Mouse (Mus musculus) c-Kit-positive CD71-positive TER-119-positive erythroid progenitor cells, embryonic 14.5 days (primary cell): ENCODE results near the gene Grap.
"Not testable (repeated sequence)": the region's sequence is repeated elsewhere in the genome, so short reads cannot be mapped to it uniquely, and the experiment has no call there.

Experiments
- DNase-seq: peaks from one replicate; pipeline ENCODE4 v3.0.0-alpha.2; 2013; ENCODE audit warnings: low spot score

Grap gene

DNA sequence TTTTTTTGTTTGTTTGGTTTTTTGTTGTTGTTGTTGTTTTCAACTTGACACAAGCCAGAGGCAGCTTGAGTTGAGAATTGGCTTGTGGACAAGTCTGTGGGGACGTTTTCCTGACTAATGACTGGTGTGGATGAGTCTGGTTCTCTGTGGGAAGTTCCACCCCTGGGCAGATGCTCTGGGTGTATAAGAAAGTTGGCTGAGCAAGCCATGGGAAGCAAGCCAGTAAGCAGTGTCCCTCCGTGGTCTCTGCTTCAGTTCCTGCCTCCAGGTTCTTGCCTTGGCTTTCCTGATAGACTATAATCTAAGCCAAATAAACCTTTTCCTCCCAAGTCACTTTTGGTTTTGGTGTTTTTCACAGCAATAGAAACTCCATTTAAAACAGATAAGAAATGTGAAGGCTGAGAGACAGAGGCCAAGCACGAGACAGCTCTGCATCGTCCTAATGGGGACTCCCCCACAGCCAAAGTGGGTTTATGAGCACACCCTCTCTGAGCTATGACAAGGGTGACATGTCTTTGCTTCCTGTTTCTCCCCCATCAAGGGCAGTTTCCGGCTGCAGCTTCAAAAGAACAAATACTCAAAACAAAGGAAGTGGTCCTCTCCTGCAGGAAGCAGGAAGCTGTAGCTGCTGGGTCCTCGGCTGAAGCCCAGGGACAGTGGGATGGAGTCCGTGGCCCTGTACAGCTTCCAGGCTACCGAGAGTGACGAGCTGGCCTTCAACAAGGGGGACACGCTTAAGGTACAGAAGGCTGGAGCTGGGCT is at the start of gene Grap:
TSS of gene Grap (plus strand) at position 580 of the 762 bp plus-strand sequence.
- DNase-seq: no peak

DNA sequence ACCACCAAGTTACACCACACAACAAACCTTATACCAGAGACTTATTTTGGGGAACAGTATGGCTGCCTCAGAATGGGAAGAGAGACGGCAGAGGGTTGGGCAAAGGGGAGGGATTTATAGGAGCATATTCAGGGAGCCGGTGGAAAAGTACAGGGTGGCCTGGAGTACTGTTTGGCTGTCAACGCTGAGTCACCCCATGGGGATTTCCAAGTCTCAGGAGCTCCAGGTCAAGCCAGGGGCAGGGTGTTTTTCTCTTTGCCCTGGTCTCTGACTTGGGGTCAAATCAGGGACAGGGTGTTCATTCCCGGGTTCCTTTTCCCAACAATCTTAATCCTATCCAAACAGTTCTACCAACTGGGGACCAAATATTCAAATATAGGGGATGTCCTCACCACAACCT is 45.0 kb upstream of the Grap start:
- no peak for DNase-seq

DNA sequence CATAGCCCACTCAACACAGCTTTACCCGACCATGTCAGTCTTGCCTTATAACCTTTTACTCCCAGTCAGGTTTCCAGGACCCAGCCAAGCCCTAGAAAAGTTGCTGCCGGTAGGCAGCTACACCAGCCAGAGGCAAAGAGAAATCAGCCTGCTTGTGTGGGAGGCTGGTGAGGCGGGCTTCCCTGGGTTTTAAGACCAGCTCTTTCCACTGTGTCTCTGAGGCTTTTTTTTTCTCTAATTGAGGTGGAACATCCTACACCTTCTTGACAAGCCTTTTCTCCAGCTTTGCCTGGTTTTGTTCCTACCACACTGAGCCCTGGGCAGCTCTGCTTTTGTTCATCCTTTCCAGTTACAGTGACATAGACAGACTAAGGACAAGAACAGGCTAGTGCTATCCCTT is 41.9 kb upstream of the Grap start:
- DNase-seq: no peak

DNA sequence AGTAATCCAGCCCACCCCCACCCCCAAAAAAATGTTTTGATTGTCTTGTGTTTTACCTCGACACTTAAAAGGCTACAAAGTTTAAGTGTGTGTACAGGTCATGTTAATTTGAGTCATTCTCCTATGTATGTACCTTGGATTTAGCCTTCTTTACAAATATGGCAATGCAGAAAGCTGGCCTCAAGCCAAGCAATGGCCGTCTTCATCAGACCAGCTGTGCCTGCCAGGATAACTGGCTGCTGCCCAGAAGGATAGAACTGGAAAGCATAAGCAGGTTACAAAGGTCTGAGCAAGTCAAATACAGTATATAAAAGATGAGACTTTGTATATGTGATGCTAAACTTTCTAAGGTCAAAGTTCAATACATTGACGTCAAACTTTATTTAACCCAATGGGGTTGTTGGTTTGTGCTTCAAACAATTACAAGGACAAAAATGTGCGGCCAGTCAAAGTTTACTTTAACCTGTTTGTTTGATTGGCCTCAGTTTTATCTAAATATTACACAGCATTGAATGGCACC is 40.9 kb upstream of the Grap start:
- no peak for DNase-seq

DNA sequence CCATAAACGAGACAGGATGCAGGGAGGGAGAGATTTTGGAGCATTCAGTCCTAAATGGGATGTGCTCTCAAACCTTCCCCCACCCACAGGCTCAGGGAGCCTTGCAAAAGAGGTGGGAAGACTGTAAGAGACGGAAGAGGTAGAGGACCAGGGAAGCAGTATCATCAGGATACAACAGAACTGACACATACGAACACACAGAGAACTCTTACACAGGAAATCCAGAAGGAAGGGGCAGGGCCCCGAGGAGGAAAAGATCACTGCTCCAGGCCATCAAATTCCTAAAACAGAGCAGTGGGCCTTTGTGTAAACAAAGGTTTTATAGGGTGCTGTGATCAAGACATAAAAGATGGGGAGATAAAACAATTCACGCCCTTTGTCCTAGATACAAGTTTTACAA is 38.7 kb upstream of the Grap start:
- DNase-seq: no peak

DNA sequence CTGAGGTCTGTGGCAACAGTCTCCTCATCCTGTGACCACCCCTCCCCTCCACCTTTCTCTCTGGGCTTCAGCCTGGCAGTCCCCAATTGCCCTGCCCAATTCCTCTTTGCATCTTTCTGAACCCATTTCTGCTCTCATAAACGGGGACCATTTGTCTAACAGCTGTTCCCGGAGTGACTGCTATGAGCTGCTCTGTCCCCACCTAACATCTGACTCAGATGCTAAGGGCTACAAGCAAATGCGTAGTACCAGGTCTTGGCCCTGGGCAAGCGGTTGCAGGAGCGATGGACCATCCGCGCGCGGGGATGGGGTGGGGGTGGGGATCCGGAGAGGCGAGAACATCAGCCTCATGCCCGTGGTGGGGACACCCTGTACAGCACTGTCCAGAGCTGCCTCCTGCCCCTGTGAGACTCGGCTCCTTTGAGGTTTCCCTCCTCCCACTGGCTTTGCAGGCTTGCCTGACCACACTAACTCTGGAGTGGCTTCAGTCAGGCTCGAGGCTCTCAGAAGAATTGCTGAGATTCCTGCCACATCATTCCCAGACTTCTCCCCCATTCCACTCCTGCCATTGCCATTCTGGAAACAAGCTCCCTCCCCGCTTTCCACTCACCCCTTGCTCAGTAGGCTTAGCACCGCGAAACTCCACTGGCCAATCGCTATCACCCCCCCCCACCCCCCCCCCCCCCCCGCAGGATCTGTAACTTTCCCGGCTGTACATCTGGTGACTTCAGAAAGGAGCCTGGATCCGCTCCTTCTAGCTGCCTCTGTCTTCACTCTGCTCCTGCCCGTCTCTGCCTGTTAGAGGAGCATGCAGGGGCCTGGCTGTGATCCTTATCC is 37.2 kb upstream of the Grap start:
- DNase-seq: no peak

DNA sequence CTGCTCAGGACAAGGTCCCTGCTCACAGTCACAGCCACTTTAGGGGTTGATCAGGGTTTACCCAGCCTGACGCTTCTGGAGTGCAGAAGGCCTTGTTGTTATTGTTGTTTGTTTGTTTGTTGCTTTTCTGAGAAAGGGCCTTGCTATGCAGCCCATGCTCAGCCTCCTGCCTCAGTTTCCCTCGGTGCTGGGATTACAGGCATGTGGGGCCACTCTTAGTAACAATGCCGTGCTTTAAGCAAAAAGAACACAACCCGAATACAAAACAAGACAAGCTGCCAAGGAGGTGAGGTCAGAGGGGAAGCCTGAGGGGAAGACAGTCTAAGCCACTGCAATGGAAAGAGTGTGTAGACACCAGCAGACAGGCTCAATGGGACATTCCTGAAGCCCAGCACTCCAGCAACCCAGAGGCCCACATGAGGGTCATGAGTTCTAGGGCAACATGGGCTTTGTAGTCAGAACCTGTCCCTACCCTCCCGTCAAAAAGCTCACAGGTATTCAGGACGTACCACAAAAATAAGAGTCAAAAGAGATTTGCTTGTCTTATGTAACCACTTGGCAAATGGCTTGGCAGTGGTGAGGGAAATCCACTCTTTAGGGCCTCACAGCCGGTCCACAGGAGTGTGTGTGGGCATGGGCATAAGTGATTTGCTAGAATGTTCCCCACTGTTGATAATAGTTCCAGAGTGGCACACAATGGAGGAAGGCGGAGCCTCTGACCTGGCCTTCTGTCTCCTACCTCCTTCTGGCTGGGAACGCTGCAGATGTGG is 36.4 kb upstream of the Grap start:
- DNase-seq: no peak

DNA sequence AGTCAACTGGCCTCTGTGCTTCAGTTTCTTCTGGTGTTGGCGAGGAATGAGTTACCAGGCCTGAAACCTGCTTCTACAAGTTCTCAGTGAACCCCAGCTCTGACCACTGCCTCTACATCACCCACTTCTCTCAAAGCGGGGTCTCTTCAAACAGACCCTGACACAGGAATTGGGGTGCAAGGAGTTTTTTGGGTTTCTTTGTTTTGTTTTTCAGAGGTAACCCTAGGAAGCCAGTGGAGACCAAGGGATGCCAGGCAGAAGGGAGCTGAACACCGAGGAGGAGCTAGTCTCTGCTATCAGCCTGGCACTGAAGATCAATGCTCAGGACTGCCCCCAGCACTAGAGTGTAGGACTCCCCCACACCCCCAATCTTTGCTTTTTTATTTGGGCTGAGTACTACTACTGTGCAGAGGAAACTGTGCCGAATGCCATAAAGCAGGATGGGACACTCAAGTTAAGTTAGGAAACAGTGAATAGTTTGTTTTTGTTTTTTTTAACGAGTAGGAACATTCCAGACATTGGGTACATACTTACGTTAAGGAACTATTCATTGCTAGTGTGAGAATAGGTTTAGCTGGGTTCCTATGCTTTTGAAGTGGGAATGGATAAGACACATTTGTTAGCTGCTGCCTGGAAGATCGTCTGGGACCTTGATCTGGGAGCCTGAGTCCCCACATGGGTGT is 35.6 kb upstream of the Grap start:
- DNase-seq: no peak

DNA sequence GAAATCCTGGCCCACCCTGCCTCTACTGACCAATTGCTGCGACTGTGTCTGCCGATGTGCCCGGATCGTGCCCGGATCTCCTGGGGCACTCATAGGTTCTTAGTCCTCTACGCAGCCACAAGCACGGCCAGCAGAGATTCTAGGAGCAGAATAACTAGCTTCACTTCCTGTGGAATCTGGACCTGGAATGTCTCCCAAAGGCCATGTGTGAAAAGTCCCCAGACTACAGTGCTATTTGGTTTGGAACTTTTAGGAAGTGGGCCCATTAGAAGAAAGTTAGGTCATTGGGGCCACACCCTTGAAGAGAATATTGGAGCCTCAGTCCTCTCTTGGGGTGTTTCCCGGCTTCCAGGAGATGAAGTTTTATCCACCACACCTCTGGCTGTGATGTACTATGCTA is 34.9 kb upstream of the Grap start:
- no peak for DNase-seq

DNA sequence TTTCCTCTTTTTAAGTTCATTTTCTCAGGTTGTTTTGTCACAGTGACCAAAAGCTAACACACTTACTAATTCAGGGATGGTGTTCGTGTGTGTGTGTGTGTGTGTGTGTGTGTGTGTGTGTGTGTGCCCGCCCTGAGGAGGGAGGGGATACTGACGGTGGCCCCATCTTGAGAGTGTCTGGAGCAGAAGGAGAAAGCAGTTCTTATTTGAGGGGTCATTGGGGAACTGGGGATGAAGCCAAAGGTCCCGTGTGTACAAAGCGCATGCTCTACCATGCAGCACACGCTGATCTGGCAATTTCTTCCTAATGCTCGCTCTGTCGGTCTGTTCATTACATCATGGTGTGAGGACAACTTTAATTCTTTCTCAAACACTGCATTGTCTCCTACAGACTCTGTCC is 34.5 kb upstream of the Grap start:
- DNase-seq: no peak

DNA sequence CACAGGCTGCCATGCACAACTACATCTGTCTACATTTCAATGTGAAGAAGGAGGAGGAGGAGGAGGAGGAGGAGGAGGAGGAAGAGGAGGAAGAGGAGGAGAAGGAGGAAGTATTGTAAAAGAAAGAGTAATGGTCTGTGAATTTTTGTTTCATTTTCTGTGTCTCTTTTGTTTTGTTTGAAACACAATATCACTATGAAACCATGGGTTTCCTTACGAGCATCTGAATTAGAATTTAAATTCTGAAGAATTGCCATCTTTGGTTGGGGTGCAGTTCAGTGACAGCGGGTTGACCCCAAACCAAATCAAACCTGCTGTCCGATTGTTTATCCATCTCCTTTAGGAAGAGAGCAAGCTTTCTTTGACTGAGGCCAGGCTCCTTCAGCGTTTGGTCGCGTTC is 33.7 kb upstream of the Grap start:
- no peak for DNase-seq

DNA sequence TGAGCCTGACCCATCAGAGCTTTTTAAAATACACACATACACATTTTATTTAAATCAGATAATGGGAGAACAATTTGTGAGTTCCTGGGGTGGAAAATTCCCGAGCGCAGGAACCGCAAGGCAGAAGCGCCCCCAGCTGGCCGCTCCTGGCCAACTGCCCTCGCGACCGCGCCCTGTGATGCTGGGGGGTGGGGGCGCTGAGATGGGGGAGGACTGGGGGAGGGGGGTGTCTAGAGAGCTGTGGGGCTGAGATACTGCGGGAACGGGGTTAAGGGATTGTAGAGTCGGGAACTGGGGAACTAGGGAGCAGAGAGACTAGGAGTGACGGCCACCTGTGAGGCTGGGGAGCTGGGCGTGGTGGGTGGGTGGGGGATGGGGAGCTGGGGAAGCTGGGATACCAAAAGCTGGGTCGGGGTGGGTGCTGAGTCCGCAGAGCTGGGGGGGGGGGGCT is 33.2 kb upstream of the Grap start:
- no peak for DNase-seq

DNA sequence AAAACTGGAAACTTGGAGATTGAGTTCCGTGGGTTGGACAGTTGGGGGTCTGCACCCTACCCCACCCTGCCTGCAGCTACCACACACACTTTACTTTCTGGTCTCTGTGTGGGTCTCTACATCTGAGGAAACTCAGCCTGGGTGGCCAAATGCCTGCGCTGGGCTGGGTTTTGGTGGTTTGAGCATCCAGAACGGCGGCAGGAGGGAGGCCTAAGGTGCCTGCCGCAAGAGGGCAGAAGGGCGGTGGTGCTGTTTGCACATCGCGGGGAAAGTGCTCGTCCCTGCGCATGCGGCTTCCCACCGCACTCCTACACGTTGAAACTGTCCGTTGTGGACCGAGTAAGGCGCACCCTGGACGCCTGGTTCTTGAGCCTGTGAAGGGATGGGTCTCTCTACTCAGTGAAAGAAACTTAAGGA is 32.8 kb upstream of the Grap start:
- peak; percentile 31 for DNase-seq

DNA sequence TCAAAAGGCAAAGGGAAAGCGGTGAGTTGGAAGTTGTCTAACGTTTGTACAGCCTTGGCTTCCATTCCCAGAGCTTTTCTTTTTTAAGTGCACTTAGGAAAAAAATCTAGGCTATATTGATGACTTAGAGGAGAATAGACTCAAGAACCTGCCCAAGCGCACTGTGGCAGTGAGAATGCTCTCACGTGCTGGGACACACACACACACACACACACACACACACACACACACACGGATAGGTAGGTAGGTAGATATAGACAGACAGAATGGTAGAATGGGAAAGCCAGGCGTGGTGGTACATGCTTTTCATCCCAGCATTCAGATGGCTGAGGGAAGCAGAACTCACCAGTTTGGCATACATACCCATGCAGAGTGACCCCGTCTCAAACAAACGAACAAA is 32.3 kb upstream of the Grap start:
- no peak for DNase-seq

DNA sequence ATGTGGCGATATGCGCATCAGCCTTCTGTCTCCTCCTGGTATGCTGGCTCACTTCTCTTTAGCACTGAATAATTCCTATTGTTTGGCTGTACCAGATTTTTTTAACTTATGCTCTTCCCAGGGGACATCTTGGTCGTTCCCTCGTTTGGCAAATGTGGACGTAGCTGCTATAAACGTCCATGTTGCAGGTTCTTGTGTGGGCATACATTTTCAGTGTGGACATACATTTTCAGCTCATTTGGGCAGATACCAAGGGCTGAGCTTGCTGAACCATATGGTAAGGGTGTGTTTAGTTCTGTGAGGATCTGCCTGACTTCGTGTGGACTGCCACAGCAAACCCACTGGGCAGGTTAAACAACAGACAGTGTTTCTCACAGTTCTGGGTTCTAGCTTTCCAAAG is 27.9 kb upstream of the Grap start:
- DNase-seq: no peak

DNA sequence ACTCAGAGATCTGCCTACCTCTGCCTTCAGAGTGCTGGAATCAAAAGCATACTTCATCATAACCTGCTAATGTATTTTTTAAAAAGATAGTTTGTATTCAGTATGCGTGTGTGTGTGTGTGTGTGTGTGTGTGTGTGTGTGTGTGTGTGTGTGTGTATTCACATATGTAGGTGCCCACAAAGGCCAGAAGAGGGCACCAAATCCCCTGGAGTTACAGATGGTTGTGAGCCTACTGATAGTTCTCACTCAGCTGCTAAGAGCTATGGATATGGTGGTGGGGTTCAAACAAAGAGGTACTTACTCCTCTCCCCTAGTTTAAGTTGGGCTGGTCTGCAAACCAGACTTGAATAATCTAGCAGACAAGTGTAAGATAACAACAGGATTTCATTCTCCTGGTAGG is 26.6 kb upstream of the Grap start:
- peak; percentile 4 for DNase-seq

DNA sequence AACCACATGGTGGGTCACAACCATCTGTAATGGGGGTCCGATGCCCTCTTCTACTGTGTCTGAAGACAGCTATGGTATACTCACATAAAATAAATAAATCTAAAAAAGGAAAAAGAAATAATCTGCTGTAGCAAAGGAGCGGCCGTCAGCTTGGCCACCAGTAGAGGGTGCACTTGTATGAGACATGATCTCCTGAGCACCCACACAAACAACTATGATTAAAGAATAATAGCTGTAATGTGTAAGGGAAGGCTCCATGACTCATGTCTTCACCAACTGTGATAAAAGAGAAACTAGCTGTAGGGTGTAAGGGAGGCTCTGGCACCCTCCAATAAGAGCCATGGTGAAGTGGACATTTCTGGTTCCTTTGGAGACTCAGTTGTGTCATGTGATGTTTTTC is 23.4 kb upstream of the Grap start:
- no peak for DNase-seq

DNA sequence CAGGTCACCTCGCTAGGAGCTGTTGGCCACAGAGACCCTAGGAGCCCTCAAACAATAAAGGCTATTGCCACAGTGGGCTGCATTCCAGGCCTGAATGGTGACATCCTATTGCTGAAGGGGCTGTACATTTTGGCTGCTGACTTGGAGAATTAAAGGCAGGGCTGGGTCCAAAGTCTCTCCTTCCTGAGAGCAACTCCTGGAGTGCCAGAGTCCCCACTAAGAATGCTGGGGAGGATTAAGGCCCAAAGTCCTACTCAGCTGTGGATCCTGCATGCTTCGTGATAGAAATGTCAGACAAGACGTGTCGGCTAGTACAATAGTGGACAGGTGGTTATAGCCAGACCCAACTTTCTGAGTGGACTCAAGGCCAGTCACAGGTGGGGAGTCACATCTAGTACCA is 16.8 kb upstream of the Grap start:
- DNase-seq: not testable (repeated sequence)

DNA sequence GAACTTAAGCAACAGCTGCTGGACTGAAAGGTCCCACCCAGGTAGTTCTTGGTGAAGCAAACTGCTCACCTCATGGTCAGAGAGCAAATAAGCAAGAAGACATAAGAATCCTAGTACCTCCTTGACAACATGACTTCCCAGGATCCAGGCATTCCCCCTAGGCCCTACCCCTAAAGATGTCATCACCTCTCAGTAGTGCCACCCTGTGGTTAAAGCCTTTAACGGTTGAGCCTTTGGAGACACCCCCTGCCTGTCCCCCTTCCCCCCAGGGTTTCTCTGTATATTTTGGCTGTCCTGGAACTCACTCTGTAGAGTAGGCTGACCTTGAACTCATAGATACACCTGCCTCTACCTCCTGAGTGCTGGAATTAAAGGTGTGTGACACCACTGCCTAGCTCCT is 15.7 kb upstream of the Grap start:
- no peak for DNase-seq

DNA sequence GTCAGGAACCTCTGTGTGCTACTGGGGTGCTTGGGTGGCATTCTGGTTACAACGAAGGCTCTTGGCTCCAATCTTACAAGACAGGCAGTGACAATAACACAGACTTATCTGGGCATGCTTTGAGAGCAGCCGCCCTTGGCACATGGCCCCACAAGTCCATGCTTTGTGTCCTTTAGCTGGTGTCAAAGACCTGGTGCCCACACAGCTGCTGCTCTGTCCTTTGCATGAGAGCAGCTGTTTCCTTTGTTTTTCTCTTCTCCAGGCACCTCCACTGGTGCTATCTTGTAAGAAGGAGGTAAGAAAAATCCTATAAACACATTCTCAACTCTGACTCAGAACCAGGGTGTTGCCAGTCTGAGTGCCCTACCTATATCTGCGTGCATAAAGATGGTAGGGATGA is 15.2 kb upstream of the Grap start:
- DNase-seq: no peak

DNA sequence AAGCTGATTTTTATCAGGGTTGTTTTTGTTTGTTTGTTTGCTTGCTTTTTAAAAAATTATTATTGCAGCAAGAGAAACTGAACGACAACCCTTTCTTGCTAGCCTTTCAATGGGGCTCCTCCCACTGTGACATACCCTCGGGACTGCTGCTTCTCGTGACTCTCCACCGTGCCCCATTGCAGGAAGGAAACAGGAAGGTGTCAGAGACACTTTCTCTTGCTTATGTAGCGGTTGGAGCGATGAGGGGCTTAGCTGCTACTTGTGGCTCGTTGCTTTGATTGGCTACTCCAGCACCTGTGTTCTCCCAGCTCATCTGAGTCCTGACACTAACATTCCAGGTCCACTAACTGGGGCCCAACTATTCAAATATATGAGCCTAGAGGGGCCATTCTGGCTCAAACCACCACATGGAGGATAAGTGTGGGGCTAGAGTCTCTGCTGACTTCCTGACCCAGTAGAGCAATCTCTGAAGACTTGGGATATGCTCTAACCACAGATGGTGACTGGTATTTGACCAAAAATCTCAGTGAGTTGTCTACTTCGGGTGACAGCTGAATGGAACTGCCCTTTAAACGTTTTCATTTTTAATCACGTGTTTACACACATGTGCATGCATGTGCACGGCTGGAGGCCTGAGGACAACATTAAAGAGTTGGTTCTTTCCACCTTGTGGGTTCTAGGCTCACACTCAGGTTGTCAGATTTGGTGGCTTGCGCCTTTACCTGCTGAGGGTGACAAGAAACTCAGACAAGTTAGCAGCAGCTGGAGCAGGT is 14.1 kb upstream of the Grap start:
- DNase-seq: no peak
